Mouse (Mus musculus): Measurements from ENCODE around the gene Fh1.

Fh1 gene

GRCm38 (mm10) chr1:175623656-175624055 lies 1.8 kb downstream of the Fh1 start:
- DNase-seq (ENCODE audit: low spot score in 2 of 2) = no peak

GRCm38 (mm10) chr1:175619814-175620431 lies 5.5 kb downstream of the Fh1 start, which contains the start of gene Kmo:
Gene Kmo, plus strand, starts transcription at chr1:175620381.
- DNase-seq (ENCODE audit: low spot score in 2 of 2) = no peak

GRCm38 (mm10) chr1:175614992-175615391 lies 10.4 kb downstream of the Fh1 start:
- DNase-seq (ENCODE audit: low spot score in 2 of 2) = no peak

GRCm38 (mm10) chr1:175608708-175609107 lies 16.7 kb downstream of the Fh1 start:
- DNase-seq (ENCODE audit: low spot score in 2 of 2) = no peak

- DNase-seq (ENCODE audit: low spot score in 2 of 2) = no peak
Measured at GRCm38 (mm10) chr1:175607838-175608585, 17.4 kb downstream of the Fh1 start.

- no peak for DNase-seq (ENCODE audit: low spot score in 2 of 2)
Measured at GRCm38 (mm10) chr1:175607308-175607707, 18.1 kb downstream of the Fh1 start.

- DNase-seq (ENCODE audit: low spot score in 2 of 2) = no peak
Measured at GRCm38 (mm10) chr1:175603390-175603789, 22.0 kb downstream of the Fh1 start.

GRCm38 (mm10) chr1:175602231-175602630 lies 23.2 kb downstream of the Fh1 start:
- no peak for DNase-seq (ENCODE audit: low spot score in 2 of 2)

- no peak for DNase-seq (ENCODE audit: low spot score in 2 of 2)
Measured at GRCm38 (mm10) chr1:175592832-175593231, 32.6 kb downstream of the Fh1 start.

GRCm38 (mm10) chr1:175586656-175587055 lies 38.8 kb downstream of the Fh1 start:
- DNase-seq (ENCODE audit: low spot score in 2 of 2) = no peak

- no peak for DNase-seq (ENCODE audit: low spot score in 2 of 2)
Measured at GRCm38 (mm10) chr1:175585267-175585666, 40.2 kb downstream of the Fh1 start.

GRCm38 (mm10) chr1:175582799-175583198 lies 42.6 kb downstream of the Fh1 start:
- DNase-seq (ENCODE audit: low spot score in 2 of 2) = no peak

GRCm38 (mm10) chr1:175580346-175580745 lies 45.1 kb downstream of the Fh1 start:
- no peak for DNase-seq (ENCODE audit: low spot score in 2 of 2)

GRCm38 (mm10) chr1:175579598-175580235 lies 45.7 kb downstream of the Fh1 start:
- no peak for DNase-seq (ENCODE audit: low spot score in 2 of 2)

GRCm38 (mm10) chr1:175578425-175579096 lies 46.9 kb downstream of the Fh1 start:
- no peak for DNase-seq (ENCODE audit: low spot score in 2 of 2)

GRCm38 (mm10) chr1:175574129-175574528 lies 51.3 kb downstream of the Fh1 start:
- DNase-seq (ENCODE audit: low spot score in 2 of 2) = no peak

GRCm38 (mm10) chr1:175565579-175566103 lies 59.8 kb downstream of the Fh1 start:
- no peak for DNase-seq (ENCODE audit: low spot score in 2 of 2)

- DNase-seq (ENCODE audit: low spot score in 2 of 2) = no peak
Measured at GRCm38 (mm10) chr1:175564321-175564720, 61.1 kb downstream of the Fh1 start.

- DNase-seq (ENCODE audit: low spot score in 2 of 2) = no peak
Measured at GRCm38 (mm10) chr1:175562379-175562778, 63.1 kb downstream of the Fh1 start.

- no peak for DNase-seq (ENCODE audit: low spot score in 2 of 2)
Measured at GRCm38 (mm10) chr1:175561806-175562205, 63.6 kb downstream of the Fh1 start.

GRCm38 (mm10) chr1:175554641-175555040 lies 70.8 kb downstream of the Fh1 start:
- DNase-seq (ENCODE audit: low spot score in 2 of 2) = no peak

- DNase-seq (ENCODE audit: low spot score in 2 of 2) = no peak
Measured at GRCm38 (mm10) chr1:175552474-175552873, 73.0 kb downstream of the Fh1 start.

All from frontal cortex, postnatal 10 days (tissue).